Mouse (Mus musculus): ENCODE results near the gene Tram2. TPM values are rescaled to one million over a fixed set of nuclear protein-coding genes. Genes with fewer than 3 reads are reported as not detected.

The Tram2 gene
- total and polyA plus RNA-seq, 3 experiments: 4.6 to 6.0 (median 5.6) TPM

DNA sequence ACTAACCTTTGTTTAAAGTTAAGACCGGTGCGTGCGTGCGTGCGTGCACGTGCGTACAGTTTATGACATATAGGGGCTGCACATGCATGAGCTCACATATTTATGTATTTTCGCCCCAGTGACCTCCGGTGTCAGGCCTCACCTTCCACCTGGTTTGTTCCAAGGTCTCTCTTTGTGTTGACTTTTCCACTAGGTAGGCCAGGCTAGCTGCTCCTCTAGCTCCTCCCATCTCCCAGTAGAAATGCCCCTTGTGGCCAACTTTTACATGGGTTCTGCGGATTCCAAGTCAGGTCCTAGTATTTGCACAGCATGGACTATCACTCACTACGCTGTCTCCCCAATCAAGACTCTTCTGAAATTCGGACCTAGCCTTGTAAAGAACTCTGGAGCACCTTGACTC lies 1.3 kb upstream of the Tram2 start:
- H3K4me1 ChIP-seq (ENCODE audit: control insufficient read depth, insufficient read depth, low read length): peaks cover 7% of the 10 kb centered on the region
- H3K9ac ChIP-seq (ENCODE audit: low read depth, low read length): no peak overlapping the region
- peak; percentile 23; the same call in 1 of the 2 replicates for TF ChIP-seq CTCF (IDR thresholded peaks at IDR 0.05)
- TF ChIP-seq POLR2A (IDR thresholded peaks at IDR 0.05; ENCODE audit: insufficient read depth, low read depth, low read length): no peak
- no peak for TF ChIP-seq EP300 (IDR thresholded peaks at IDR 0.05; ENCODE audit: insufficient read depth, low read depth, low read length)
- H3K27me3 ChIP-seq (ENCODE audit: control insufficient read depth, insufficient read depth, low read length): no peaks in the 10 kb centered on the region
- intact Hi-C loops (cut with DNase I): loop anchor here (5.0 kb wide), 1 partner anchor 82 kb away; no protein-coding TSS in a partner anchor
- no peak overlapping the region for H3K4me3 ChIP-seq
- H3K27ac ChIP-seq: no peak overlapping the region
- 0 out of 2 replicates have a peak, but pooled peaks cover 1% of the 10 kb centered on the region for H3K36me3 ChIP-seq (ENCODE audit: control insufficient read depth, insufficient read depth, low read length)
- DNase-seq: no peak
- H3K79me2 ChIP-seq (replicated peaks; ENCODE audit: control insufficient read depth, insufficient read depth, low read length): no peaks in the 10 kb centered on the region; the same call in 1 of the 2 replicates
- WGBS: 97% methylated on average over 12 of the region's 12 CpGs

DNA sequence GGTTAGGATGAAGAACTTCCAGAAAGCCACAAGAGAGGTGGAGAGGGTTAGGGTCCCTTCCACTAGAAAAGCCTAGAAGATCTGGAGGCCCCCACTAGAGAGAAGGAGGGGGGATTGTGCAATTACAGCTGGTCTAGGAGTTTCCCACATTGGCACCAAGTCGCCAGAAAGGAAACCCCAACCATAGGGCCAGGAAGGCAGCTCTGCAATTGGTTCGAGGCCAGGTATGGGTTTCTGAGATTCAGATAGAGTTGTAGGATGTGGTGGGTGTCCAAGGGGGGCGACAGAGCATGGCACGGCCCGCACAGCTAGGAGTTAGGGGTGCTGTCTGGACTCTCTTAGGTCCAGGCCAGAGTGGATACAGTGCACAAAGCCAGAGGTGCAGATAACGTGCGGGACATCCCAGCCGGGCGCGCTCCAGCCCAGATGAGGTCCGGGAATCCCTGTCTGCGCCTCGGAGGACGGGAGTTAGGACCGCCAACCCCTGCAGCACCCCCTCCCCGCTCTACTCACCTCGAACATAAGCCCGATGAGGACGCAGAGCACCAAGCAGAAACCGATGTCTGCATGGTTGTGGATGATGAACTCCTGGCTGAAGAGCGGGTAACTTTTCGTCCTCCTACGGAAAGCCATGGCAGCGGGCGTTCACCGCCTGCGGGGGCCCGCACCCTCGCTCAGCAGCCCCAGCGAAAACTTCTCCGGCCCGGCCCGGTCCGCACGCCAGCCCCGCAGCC lies 381 bp downstream of the Tram2 start:
- Histone ChIP-seq H3K27ac (peak overlapping the region; percentile 89), H3K27me3 (ENCODE audit: control insufficient read depth, insufficient read depth, low read length) (no peaks in the 10 kb centered on the region), H3K4me3 (peak overlapping the region; percentile 92), H3K9ac (ENCODE audit: low read depth, low read length) (peak overlapping the region; percentile 83), H3K36me3 (ENCODE audit: control insufficient read depth, insufficient read depth, low read length) (0 out of 2 replicates have a peak, but pooled peaks cover 2% of the 10 kb centered on the region), H3K4me1 (ENCODE audit: control insufficient read depth, insufficient read depth, low read length) (peaks cover 7% of the 10 kb centered on the region), H3K79me2 (replicated peaks; ENCODE audit: control insufficient read depth, insufficient read depth, low read length) (no peaks in the 10 kb centered on the region; the same call in 1 of the 2 replicates)
- TF ChIP-seq POLR2A (IDR thresholded peaks at IDR 0.05; ENCODE audit: insufficient read depth, low read depth, low read length) (peak; percentile 49; the same call in 1 of the 2 replicates), CTCF (IDR thresholded peaks at IDR 0.05) (no peak), EP300 (IDR thresholded peaks at IDR 0.05; ENCODE audit: insufficient read depth, low read depth, low read length) (no peak)
- intact Hi-C loops (cut with DNase I): loop anchor here (1.0 to 5.0 kb wide), 4 partner anchors 22 to 261 kb away; partner anchors contain the start of gene Efhc1
- DNase-seq: peak in 1 of 2 experiments; percentile 73
- 2% methylated on average over 36 of the region's 36 CpGs for WGBS

DNA sequence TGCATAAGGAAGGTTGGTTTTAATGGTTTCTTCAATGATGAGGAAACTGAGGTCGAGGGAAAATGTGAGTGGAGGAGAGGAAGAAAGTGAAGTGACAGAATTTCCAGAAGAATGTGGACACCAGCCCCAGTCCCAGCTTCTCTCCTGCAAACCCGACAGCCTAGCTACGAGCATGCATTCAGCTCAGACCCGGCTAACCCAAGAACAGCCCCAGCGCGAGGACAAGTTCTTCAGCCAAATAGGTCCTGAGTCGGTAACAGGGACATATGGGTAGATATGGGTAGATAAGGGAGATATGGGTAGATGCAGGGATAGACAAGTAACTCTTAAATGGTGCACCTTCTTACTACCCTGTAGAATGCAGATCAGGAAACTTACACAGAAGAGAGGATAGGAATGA lies 1.4 kb downstream of the Tram2 start:
- Histone ChIP-seq H3K4me1 (ENCODE audit: control insufficient read depth, insufficient read depth, low read length) (peaks cover 14% of the 10 kb centered on the region), H3K79me2 (replicated peaks; ENCODE audit: control insufficient read depth, insufficient read depth, low read length) (no peaks in the 10 kb centered on the region; the same call in 1 of the 2 replicates), H3K27me3 (ENCODE audit: control insufficient read depth, insufficient read depth, low read length) (no peaks in the 10 kb centered on the region), H3K36me3 (ENCODE audit: control insufficient read depth, insufficient read depth, low read length) (0 out of 2 replicates have a peak, but pooled peaks cover 2% of the 10 kb centered on the region), H3K9ac (ENCODE audit: low read depth, low read length) (0 out of 2 replicates have a peak overlapping the region, but pooled peaks have one; percentile 26), H3K27ac (no peak overlapping the region), H3K4me3 (peak overlapping the region; percentile 92; the same call in 1 of the 2 replicates)
- WGBS: 61% methylated on average over 7 of the region's 7 CpGs
- TF ChIP-seq EP300 (IDR thresholded peaks at IDR 0.05; ENCODE audit: insufficient read depth, low read depth, low read length): no peak
- TF ChIP-seq CTCF (IDR thresholded peaks at IDR 0.05): no peak
- TF ChIP-seq POLR2A (IDR thresholded peaks at IDR 0.05; ENCODE audit: insufficient read depth, low read depth, low read length): no peak
- intact Hi-C loops (cut with DNase I): loop anchor here (2.0 to 5.0 kb wide), 3 partner anchors 23 to 260 kb away; no protein-coding TSS in a partner anchor
- no peak for DNase-seq

DNA sequence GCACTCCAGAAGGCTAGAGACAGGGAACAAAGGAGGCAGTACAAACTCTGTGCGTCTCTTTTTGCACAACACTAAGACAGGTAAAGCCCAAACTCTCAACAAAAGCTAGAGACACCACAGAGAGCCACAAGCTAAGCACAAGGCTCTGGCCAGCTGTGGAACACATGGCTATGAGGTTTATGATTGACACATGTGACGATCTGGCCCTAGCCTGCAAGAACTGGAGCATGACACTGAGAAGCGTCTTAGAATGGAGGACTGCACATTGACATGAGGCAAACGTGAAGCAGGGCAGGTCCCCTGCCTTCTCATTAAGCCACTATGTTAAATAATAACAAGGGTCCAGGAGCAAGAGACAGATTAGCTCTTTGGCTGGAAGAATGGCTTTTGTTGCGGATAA lies 1.8 kb downstream of the Tram2 start:
- no peak for DNase-seq
- no peak overlapping the region for H3K9ac ChIP-seq (ENCODE audit: low read depth, low read length)
- WGBS: 69% methylated on average over 5 of the region's 5 CpGs
- TF ChIP-seq CTCF (IDR thresholded peaks at IDR 0.05) (no peak), POLR2A (IDR thresholded peaks at IDR 0.05; ENCODE audit: insufficient read depth, low read depth, low read length) (no peak), EP300 (IDR thresholded peaks at IDR 0.05; ENCODE audit: insufficient read depth, low read depth, low read length) (no peak)
- H3K27ac ChIP-seq: no peak overlapping the region
- H3K79me2 ChIP-seq (replicated peaks; ENCODE audit: control insufficient read depth, insufficient read depth, low read length): no peaks in the 10 kb centered on the region; the same call in 1 of the 2 replicates
- intact Hi-C loops (cut with DNase I): loop anchor here (5.0 kb wide), 2 partner anchors 80 to 260 kb away; no protein-coding TSS in a partner anchor
- H3K4me3 ChIP-seq: no peak overlapping the region
- peaks cover 14% of the 10 kb centered on the region for H3K4me1 ChIP-seq (ENCODE audit: control insufficient read depth, insufficient read depth, low read length)
- 0 out of 2 replicates have a peak, but pooled peaks cover 2% of the 10 kb centered on the region for H3K36me3 ChIP-seq (ENCODE audit: control insufficient read depth, insufficient read depth, low read length)
- H3K27me3 ChIP-seq (ENCODE audit: control insufficient read depth, insufficient read depth, low read length): no peaks in the 10 kb centered on the region

DNA sequence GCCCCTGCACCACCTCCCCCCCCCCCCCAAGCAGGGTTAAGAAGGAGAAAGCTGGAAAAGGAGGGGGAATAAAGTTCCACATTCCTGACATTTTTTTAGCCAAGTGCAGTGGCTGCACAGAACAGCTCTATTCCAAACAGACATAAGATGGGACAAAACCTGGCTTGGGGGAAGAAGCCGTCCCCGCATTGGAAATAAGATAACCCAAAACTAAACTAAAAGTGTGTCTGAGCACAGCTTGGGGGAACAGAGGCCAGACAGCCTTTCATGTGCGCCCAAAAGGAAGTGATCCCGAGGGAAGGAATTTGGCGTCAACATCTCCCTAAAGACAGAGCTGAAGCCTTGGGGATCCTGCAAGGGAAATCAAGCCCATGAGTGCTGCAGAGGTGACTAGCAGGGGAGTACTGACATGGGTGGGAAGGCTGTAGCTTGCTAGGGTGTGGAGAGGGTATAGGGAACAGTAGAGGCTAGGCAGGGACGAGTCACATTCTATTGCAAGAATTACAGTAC lies 3.0 kb downstream of the Tram2 start:
- 27% methylated on average over 6 of the region's 6 CpGs for WGBS
- H3K27ac ChIP-seq: peak overlapping the region; percentile 15
- TF ChIP-seq EP300 (IDR thresholded peaks at IDR 0.05; ENCODE audit: insufficient read depth, low read depth, low read length) (no peak), CTCF (IDR thresholded peaks at IDR 0.05) (no peak), POLR2A (IDR thresholded peaks at IDR 0.05; ENCODE audit: insufficient read depth, low read depth, low read length) (no peak)
- H3K79me2 ChIP-seq (replicated peaks; ENCODE audit: control insufficient read depth, insufficient read depth, low read length): no peaks in the 10 kb centered on the region; the same call in 1 of the 2 replicates
- H3K27me3 ChIP-seq (ENCODE audit: control insufficient read depth, insufficient read depth, low read length): no peaks in the 10 kb centered on the region
- H3K9ac ChIP-seq (ENCODE audit: low read depth, low read length): no peak overlapping the region
- peaks cover 14% of the 10 kb centered on the region for H3K4me1 ChIP-seq (ENCODE audit: control insufficient read depth, insufficient read depth, low read length)
- DNase-seq: peak in 1 of 2 experiments; percentile 41
- H3K4me3 ChIP-seq: peak overlapping the region; percentile 5; the same call in 1 of the 2 replicates
- H3K36me3 ChIP-seq (ENCODE audit: control insufficient read depth, insufficient read depth, low read length): 0 out of 2 replicates have a peak, but pooled peaks cover 2% of the 10 kb centered on the region
- intact Hi-C loops (cut with DNase I): loop anchor here (5.0 kb wide), 2 partner anchors 79 to 259 kb away; no protein-coding TSS in a partner anchor
